Mouse (Mus musculus) olfactory bulb, adult 2 months (tissue): ENCODE measurements around the gene Hamp2.

ENCODE experiments used
- CTCF ChIP-seq: fragments of 200-500 bp; IDR thresholded peaks from 2 replicates; pipeline ENCODE4 v1.5.1; 2012; ENCODE audit warnings: low read depth, mild to moderate bottlenecking, low read length, moderate library complexity; ENCODE audit not compliant: insufficient read depth
- POLR2A ChIP-seq: fragments of 200-500 bp; IDR thresholded peaks from 2 replicates; pipeline ENCODE4 v1.6.1; 2012; ENCODE audit warnings: mild to moderate bottlenecking, low read depth, low read length, moderate library complexity; ENCODE audit not compliant: insufficient read depth

DNA sequence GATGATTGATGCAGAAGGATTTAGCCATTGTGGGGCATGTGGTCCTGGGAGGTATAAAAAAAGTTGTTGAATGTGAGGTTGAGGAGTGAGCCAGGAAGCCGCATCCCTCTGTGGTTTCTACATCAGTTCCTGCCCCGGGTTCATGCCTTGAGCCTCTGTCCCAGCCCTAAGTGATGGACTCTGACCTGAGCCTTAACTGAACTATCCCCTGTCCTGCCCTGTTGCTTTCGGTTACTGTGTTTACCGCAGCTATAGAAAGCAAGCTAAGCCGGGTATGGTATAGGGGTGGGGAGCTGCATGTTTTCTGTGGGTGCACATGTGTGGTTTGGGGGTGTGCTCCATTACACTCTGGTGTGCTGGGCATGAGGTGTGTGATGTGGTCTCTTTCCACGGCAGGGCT is 14.7 kb downstream of the Hamp2 start:
- TF ChIP-seq POLR2A (no peak), CTCF (no peak)
